Mouse (Mus musculus): ENCODE data around the gene Fam129b. TPM values are rescaled to one million over a fixed set of nuclear protein-coding genes. Genes with fewer than 3 reads are reported as not detected.

The Fam129b gene
- 32.3 and 33.4 TPM in 2 replicates for polyA plus RNA-seq (2012; rRNA removed)

- Histone ChIP-seq H3K36me3 (ENCODE audit: control insufficient read depth, insufficient read depth, low read length) (no peaks in the 10 kb centered on the region), H3K27ac (ENCODE audit: insufficient read depth, low read depth, low read length) (peak within 1 kb of the TSS; percentile 88), H3K27me3 (replicated peaks; ENCODE audit: control insufficient read depth, insufficient read depth, low read length) (no peaks in the 10 kb centered on the region), H3K4me1 (ENCODE audit: control insufficient read depth, insufficient read depth, low read length) (peaks cover 9% of the 10 kb centered on the region; the same call in 1 of the 2 replicates), H3K4me3 (ENCODE audit: insufficient read depth, low read depth, low read length) (peak within 1 kb of the TSS; percentile 94)
- peak; percentile 91 for DNase-seq
- 1% methylated on average over 68 of the region's 68 CpGs for WGBS
- TF ChIP-seq POLR2A (IDR thresholded peaks at IDR 0.05; ENCODE audit: low read depth, low read length) (peak; percentile 31), CTCF (conservative IDR thresholded peaks at IDR 0.05; ENCODE audit: insufficient read depth, insufficient read length, low read depth, low read length) (no peak)
Measured at GRCm38 (mm10) chr2:32875675-32876489, at the start of gene Fam129b. Gene Fam129b (plus strand): TSS chr2:32876114.

GRCm38 (mm10) chr2:32828979-32829676 is 46.8 kb upstream of the Fam129b start:
- no peak for DNase-seq
- no peak for TF ChIP-seq POLR2A (IDR thresholded peaks at IDR 0.05; ENCODE audit: low read depth, low read length)
- no peak for TF ChIP-seq CTCF (conservative IDR thresholded peaks at IDR 0.05; ENCODE audit: insufficient read depth, insufficient read length, low read depth, low read length)
- no peak overlapping the region for H3K4me3 ChIP-seq (ENCODE audit: insufficient read depth, low read depth, low read length)
- no peak overlapping the region for H3K27ac ChIP-seq (ENCODE audit: insufficient read depth, low read depth, low read length)
- H3K27me3 ChIP-seq (replicated peaks; ENCODE audit: control insufficient read depth, insufficient read depth, low read length), result no peaks in the 10 kb centered on the region
- H3K4me1 ChIP-seq (ENCODE audit: control insufficient read depth, insufficient read depth, low read length), result 0 out of 2 replicates have a peak, but pooled peaks cover 2% of the 10 kb centered on the region
- WGBS, result 83% methylated on average over 11 of the region's 11 CpGs
- no peaks in the 10 kb centered on the region for H3K36me3 ChIP-seq (ENCODE audit: control insufficient read depth, insufficient read depth, low read length)

- WGBS, result 22% methylated on average over 7 of the region's 7 CpGs
Measured at GRCm38 (mm10) chr2:32834496-32834895, 41.4 kb upstream of the Fam129b start.

GRCm38 (mm10) chr2:32835588-32835987 is 40.3 kb upstream of the Fam129b start:
- peak; percentile 14 for DNase-seq
- TF ChIP-seq POLR2A (IDR thresholded peaks at IDR 0.05; ENCODE audit: low read depth, low read length) (no peak), CTCF (conservative IDR thresholded peaks at IDR 0.05; ENCODE audit: insufficient read depth, insufficient read length, low read depth, low read length) (no peak)
- Histone ChIP-seq H3K4me3 (ENCODE audit: insufficient read depth, low read depth, low read length) (no peak overlapping the region), H3K4me1 (ENCODE audit: control insufficient read depth, insufficient read depth, low read length) (0 out of 2 replicates have a peak, but pooled peaks cover 7% of the 10 kb centered on the region), H3K27me3 (replicated peaks; ENCODE audit: control insufficient read depth, insufficient read depth, low read length) (no peaks in the 10 kb centered on the region), H3K36me3 (ENCODE audit: control insufficient read depth, insufficient read depth, low read length) (no peaks in the 10 kb centered on the region), H3K27ac (ENCODE audit: insufficient read depth, low read depth, low read length) (peak overlapping the region; percentile 92; the same call in 1 of the 2 replicates)

More at GRCm38 (mm10) chr2:32834496-32834895, 41.4 kb upstream of the Fam129b start:
- H3K36me3 ChIP-seq (ENCODE audit: control insufficient read depth, insufficient read depth, low read length), result no peaks in the 10 kb centered on the region
- peak; percentile 82 for DNase-seq
- H3K4me1 ChIP-seq (ENCODE audit: control insufficient read depth, insufficient read depth, low read length), result 0 out of 2 replicates have a peak, but pooled peaks cover 7% of the 10 kb centered on the region
- no peaks in the 10 kb centered on the region for H3K27me3 ChIP-seq (replicated peaks; ENCODE audit: control insufficient read depth, insufficient read depth, low read length)
- TF ChIP-seq CTCF (conservative IDR thresholded peaks at IDR 0.05; ENCODE audit: insufficient read depth, insufficient read length, low read depth, low read length), result no peak
- no peak for TF ChIP-seq POLR2A (IDR thresholded peaks at IDR 0.05; ENCODE audit: low read depth, low read length)
- H3K4me3 ChIP-seq (ENCODE audit: insufficient read depth, low read depth, low read length), result no peak overlapping the region; the same call in 1 of the 2 replicates
- peak overlapping the region; percentile 92 for H3K27ac ChIP-seq (ENCODE audit: insufficient read depth, low read depth, low read length)

GRCm38 (mm10) chr2:32838147-32838884 is 37.6 kb upstream of the Fam129b start:
- H3K27ac ChIP-seq (ENCODE audit: insufficient read depth, low read depth, low read length), result no peak overlapping the region
- DNase-seq, result no peak
- H3K4me3 ChIP-seq (ENCODE audit: insufficient read depth, low read depth, low read length), result no peak overlapping the region
- WGBS, result 73% methylated on average over 9 of the region's 9 CpGs
- H3K36me3 ChIP-seq (ENCODE audit: control insufficient read depth, insufficient read depth, low read length), result no peaks in the 10 kb centered on the region
- no peak for TF ChIP-seq CTCF (conservative IDR thresholded peaks at IDR 0.05; ENCODE audit: insufficient read depth, insufficient read length, low read depth, low read length)
- TF ChIP-seq POLR2A (IDR thresholded peaks at IDR 0.05; ENCODE audit: low read depth, low read length), result no peak
- H3K4me1 ChIP-seq (ENCODE audit: control insufficient read depth, insufficient read depth, low read length), result 0 out of 2 replicates have a peak, but pooled peaks cover 7% of the 10 kb centered on the region
- no peaks in the 10 kb centered on the region for H3K27me3 ChIP-seq (replicated peaks; ENCODE audit: control insufficient read depth, insufficient read depth, low read length)

- no peak for DNase-seq
- 63% methylated on average over 2 of the region's 2 CpGs for whole genome bisulfite sequencing
- Histone ChIP-seq H3K4me1 (ENCODE audit: control insufficient read depth, insufficient read depth, low read length) (0 out of 2 replicates have a peak, but pooled peaks cover 4% of the 10 kb centered on the region), H3K27me3 (replicated peaks; ENCODE audit: control insufficient read depth, insufficient read depth, low read length) (no peaks in the 10 kb centered on the region), H3K4me3 (ENCODE audit: insufficient read depth, low read depth, low read length) (no peak overlapping the region), H3K36me3 (ENCODE audit: control insufficient read depth, insufficient read depth, low read length) (no peaks in the 10 kb centered on the region), H3K27ac (ENCODE audit: insufficient read depth, low read depth, low read length) (no peak overlapping the region)
- TF ChIP-seq POLR2A (IDR thresholded peaks at IDR 0.05; ENCODE audit: low read depth, low read length) (no peak), CTCF (conservative IDR thresholded peaks at IDR 0.05; ENCODE audit: insufficient read depth, insufficient read length, low read depth, low read length) (no peak)
Measured at GRCm38 (mm10) chr2:32839261-32839660, 36.7 kb upstream of the Fam129b start.

All from kidney, adult 2 months (tissue).